Mouse (Mus musculus) induced T-regulatory cell, adult 2 months (primary cell): ENCODE measurements around the gene Auts2.

ENCODE experiments used
- DNase-seq: peaks from one replicate; pipeline ENCODE4 v3.0.0-alpha.2; 2012; ENCODE audit warnings: low read depth

Gene Auts2

DNA sequence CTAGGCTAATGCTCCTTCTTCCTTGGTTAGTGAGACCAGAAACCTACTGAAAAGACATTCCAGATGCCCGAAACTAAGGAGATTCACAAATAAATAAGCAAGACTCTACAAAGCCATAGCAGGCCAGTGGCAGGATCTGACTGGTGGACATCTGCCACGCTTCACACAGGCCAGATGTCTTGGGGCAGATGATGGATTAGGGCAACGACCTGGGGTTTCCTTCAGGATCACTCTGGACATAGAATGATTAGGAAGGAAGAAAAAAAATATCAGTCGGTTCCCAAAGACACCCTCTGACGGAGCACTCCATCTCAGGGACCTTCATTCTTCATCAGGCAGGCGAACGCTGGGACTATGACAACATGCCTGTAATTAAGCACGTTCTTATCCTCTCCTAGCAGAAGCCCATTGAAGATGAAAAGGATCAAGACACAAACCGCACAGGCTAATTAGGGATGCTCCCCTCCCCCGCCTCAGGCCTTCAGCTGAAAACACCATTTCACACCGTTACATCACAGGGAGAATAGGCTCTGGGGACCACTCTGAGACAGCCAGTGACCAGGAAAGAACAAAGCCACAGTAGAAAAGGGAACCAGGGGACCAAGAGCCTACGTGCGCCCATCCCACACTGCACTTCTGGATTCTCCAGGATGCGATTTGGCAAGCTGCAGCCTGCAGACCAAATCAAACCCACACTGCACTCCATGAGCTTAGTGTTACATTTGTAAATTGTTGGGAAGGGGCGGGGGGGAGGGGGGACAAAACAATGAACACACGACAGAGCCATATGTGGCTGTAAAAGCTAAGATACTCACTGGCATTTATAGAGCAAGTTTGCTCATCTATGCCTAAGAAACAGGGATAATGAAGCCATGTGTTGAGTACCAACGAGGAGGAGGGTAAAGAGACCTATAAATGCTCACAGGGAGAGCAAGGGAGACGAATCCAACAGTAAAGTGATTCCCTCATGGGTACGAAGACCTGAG lies 710.0 kb downstream of the Auts2 start:
- no peak for DNase-seq

DNA sequence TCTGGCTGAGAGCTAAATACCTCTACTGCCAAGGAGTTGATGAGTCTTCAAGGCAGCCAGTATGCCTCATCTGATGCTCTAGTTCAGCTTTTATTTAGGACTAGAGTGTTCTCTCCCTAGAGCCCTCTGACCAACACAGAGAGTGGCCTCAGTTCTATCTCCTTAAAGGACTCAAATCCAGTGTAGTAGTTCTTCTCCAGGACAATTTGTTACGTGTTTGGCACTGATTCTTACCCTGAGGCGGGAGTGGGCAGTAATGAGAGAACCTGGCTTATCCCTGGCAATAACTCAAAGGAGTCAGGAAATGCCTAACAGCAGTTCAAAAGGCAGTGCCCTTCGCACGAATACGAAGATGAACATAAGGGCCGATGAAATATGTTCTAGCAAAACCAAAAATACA lies 713.0 kb downstream of the Auts2 start:
- DNase-seq = no peak

DNA sequence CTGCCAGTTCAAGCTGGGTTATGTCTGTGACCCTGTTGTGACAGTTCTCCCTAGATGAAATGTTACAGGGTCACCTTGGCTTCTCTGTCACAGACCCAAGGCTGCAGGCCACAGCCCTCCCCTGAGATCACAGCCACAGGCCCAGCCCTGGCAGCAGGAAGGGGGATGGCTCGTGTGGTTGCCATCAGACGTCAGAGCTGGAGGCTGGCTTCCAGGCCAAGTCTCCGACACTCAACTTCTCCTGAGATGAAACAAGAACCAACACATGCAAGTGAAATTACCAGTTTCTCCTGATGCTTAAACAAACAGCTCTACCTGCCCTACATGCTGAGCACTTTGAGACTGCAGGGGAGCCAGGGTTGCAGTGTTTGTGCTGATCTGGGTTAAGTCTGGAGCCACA lies 713.9 kb downstream of the Auts2 start:
- DNase-seq = no peak

DNA sequence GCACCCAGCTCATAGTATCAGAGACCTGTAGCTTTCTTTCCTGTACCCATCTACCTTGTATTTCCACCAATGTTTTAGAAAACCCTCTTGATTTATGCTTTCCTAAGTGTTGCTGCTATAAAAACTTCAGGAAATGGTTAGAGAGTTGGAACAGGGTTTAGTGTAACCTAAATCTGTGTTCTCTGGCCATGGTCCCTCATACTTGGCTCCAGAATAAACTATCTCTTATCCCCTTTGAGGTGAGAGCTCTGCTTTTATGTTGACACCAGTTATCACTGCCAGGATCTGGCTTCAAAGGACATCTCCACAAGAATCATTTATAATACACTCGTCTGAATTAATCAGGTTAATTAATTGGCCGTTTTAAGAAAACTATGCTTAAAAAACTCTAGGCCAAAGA lies 714.5 kb downstream of the Auts2 start:
- no peak for DNase-seq

GRCm38 (mm10) chr5:131826362-131827261 lies 716.5 kb downstream of the Auts2 start:
- no peak for DNase-seq

GRCm38 (mm10) chr5:131825421-131825820 lies 717.7 kb downstream of the Auts2 start:
- no peak for DNase-seq

DNA sequence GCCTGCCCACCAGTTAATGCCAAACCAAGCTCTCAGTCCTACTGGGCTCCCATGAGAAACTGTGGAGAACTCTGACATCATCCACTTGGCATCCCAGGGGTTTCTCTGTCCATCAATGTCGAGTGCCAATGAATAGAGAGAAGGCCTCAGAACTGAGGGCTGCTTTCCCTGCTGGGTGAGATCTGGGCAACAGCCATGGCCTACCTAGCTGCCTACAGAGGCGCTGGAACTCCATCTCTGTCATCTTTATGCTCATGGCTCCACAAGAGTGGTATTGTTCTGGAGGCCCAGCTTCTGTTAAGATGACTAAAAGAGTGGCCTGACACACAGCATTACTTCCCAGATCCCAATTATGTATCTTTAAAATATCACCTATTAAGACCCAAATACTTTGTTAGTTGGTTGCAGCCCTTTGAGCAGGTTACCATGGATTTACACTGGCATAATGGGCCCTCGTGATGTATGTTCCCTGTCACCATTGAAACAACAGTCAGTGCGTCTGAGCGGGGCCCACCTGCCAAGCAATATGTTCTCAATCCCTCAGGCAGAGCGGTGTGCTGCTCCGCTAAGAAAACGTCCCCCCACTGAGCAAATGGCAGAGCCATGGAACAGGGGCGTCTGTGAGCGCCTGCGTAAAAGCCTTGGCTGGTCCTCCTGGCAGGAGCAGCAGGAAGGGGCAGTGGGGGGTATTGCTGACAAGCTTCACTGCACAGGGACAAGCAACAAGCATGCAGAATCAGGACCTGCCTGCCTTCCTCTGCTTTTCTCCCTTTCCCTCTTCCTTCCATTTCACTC lies 718.8 kb downstream of the Auts2 start:
- no peak for DNase-seq

GRCm38 (mm10) chr5:131821461-131821860 lies 721.7 kb downstream of the Auts2 start:
- DNase-seq = no peak

DNA sequence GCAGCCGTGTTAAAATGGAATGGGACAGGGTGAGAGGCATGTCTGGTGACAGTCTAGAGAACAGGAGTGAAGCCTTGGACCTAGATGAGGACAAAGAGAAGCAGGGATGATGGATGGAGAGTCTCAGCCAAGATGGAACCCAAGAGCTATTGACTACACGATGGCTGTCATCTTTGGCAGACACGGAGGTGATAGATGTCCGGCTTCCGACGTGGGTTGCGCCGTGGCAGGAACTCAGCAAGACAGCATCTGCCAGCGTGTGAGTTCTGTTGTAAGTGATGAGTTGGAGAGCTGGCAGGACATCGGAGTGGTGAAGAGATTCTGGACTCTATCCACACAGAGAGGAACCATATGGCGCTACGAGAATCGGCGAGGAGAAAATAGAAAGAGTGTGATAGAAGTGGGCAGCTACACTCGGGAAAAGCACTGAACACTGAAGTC lies 723.9 kb downstream of the Auts2 start:
- DNase-seq = no peak

DNA sequence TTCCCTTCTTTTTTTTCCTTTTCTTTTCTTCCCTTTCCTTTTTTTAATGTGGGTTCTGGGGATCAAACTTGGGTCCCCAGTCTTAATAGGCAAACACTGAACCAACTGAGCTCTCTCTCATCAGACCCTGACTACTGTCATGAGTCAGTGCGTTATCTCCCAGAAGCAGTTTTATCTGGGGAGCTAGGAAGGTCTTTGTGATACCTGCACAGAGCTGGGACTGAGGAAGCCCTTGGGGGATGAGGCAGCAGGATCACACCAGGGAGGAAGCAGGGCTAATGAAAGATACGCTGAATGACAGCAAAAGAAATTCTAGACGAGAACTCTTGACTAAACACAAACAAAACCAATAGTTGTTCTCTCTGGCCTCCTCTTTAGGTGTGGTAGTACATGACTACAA lies 727.6 kb downstream of the Auts2 start:
- no peak for DNase-seq

GRCm38 (mm10) chr5:131814503-131815003 lies 728.6 kb downstream of the Auts2 start:
- no peak for DNase-seq

DNA sequence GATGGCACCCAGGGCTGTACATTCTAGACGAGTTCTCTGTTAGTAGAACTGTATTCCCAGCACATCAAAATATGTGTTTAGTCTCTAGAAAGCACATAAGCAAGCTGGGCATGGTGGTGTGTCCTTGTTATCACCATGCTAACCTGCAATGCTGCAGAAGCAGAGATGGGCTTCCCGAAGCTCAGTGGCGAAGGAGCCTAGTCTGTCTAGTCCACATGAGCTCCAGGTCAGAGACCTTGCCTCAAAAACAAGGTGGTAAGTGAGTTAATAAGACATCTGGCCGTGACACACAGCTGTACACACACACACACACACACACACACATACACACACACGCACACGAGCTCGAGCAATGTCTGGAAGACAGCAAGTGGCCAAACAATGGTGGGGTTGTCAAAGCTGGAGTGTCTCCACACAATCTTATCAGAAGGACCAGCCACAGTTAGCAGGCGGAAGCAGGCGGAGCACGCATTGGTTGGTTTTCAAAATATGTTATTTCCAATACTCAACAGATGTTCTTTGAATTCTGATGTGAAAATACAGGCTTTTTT lies 729.1 kb downstream of the Auts2 start:
- no peak for DNase-seq

DNA sequence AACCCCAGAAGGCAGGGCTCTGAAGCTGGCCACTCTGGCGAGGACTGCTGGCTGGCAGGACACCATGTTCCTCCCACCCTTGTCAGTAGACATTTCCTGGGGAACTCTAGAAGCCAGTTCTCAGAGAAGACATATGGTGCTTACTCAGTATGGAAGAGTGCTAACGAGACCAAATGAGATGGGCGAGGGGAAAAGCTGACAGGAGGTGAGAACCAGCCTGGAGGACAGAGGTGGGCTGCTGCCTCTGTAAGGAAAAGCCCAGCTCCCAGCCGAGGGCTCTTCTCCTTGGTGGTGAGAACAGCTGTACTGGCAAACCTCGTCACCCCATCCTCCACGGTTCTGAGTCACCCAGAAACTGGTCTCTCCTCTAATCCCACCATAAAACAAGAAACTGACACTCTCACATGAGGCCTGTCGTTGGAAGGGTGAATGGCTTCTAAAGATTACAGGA lies 729.8 kb downstream of the Auts2 start:
- no peak for DNase-seq

GRCm38 (mm10) chr5:131812483-131813063 lies 730.6 kb downstream of the Auts2 start:
- DNase-seq = no peak

DNA sequence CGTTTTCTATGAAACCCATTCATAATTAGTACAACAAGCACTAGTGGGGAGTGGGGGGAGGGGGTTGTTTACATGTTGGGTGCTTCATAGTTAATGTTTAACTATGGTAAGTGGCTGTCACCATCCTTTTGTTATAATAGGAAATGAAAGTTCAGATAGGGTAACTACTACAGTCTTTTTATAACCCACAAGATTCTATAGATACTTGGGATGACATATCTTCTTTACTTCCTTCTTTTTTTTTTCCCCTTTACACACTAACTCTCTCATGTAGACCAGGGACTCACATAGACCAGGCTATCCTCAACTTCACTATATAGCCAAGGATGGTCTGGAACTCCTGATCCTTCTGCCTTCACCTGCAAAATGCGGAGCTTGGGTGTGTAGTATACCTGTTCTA lies 736.8 kb downstream of the Auts2 start:
- no peak for DNase-seq

DNA sequence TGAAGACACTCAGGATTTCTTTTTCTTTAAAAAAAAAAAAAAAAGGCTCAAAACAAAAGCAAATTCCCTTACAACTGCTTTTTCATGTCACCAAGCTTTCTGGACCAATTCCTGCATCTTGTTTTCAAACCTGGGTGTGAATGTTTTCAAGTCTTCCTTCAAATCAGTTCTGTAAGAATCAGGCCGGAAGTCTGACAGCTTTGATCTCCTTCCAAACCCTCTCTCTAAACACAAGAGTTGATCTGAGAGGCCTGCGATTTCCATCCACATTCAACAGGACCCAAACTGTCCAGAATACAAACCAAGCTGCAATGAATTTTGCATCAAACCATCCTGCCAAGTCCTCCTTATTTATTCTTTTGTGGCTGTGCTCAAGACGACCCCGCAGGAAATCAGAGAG lies 737.9 kb downstream of the Auts2 start:
- no peak for DNase-seq

- no peak for DNase-seq
Observed at GRCm38 (mm10) chr5:131803609-131804008, 739.5 kb downstream of the Auts2 start.

DNA sequence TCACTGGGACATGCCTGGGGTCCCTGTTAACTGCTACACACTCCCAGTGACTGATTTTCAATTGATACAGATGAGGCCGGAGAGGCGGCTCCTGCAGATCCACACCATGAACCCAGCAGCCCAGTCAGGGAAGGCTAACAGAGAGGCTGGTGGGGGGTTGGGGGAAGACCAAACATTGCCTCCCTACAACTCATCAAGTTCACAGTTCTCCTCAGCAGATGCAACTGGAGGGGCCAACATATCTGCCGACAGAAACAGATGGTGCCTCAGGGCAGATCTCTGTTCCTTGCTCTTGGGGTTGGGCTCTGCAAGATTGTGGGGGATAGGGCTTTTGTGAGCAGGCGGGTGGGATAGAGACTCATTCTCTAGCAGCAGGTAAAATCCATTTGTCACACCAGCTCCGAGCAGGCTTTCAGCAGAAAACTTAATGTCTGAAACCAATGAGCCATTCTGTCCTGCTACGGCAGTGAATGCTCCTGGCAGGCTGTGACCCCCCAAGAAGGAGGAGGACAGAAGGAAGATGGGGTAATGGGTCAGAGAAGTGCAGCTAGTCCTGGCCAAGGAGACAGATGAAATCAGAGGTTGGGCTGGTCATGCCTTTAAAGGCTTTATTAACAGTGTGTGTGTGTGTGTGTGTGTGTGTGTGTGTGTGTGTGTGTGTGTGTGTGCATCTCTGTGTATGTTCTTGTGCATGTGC lies 740.7 kb downstream of the Auts2 start:
- no peak for DNase-seq

GRCm38 (mm10) chr5:131801924-131802323 lies 741.2 kb downstream of the Auts2 start:
- no peak for DNase-seq

GRCm38 (mm10) chr5:131798373-131798772 lies 744.8 kb downstream of the Auts2 start:
- DNase-seq = no peak
